Mouse (Mus musculus) A20 (cell line): Measurements from ENCODE around the gene Adamtsl4.
"Not testable (repeated sequence)": the region's sequence is repeated elsewhere in the genome, so short reads cannot be mapped to it uniquely, and the experiment has no call there.

Experiments
- DNase-seq: peaks from one replicate; pipeline ENCODE4 v3.0.0-alpha.2; 2011; ENCODE audit warnings: low read depth, low spot score

Adamtsl4 gene

DNA sequence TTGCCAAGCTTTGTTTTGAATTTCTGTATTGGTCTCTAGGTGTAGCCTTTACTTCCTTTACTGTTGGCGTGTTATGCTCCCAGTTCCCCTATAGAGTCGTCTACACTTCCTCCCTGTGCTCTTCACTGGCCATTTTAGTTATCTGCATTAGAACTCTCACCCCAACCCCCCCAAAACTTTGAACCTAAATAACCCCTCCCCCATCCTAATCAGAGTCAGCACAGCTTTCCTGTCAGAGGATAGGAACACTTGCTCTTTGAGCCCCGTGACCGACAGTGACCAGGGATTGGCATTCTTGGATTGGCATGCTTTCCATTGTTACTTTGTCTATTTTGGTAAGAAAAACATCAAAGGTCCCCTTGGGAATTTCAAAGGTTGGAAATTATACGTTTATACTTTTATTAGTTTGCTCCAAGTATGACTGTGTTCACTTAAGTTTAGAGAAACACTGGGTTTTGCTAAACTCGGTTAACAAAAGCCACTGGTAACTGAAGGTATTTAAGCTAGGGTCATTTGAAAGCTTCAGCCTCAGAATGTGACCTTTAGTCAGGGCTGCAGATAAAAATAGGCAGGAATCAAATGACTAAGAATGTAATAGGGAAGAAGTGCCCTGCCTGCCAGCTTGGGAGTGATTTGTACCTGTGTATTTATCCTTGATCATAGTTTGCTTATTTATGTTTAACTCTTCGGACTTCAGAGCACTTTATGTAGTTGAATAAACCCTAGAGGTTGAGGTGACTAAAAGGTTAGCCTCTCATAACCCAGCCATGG, 25.6 kb downstream of the Adamtsl4 start:
- DNase-seq, result peak; percentile 49

DNA sequence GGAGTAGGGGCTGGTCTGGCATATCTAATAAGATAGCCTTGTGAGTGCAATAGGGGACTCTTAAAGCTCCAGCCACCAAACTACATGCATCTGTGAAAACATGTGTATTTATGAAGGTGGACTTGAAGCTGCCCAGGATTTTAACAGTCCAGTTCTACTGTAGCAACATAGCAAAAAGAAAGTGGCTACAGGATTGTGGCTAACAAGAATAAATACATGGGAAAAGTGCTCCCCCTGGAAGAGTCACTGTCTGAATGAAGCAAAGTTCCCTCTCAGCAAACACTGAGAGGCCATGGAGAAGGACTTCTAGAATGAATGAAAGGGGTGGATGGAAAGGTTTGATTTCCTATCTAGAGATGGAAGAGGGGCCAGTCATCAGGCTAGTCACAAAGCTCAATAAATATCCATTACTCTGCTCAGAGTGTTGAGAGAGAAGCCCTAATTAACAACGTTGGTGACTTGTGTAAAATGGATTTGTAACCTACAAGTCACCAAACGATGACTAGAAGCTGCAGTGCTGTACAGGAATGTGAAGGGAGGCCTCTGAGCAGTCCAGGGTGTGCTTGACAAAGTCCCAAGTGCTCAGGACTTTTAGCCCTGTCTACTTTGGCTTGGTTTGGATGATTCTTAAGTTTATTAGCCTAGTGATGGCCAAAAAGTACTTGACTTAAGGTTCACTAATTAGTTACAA, 26.8 kb downstream of the Adamtsl4 start:
- DNase-seq, result peak; percentile 48

DNA sequence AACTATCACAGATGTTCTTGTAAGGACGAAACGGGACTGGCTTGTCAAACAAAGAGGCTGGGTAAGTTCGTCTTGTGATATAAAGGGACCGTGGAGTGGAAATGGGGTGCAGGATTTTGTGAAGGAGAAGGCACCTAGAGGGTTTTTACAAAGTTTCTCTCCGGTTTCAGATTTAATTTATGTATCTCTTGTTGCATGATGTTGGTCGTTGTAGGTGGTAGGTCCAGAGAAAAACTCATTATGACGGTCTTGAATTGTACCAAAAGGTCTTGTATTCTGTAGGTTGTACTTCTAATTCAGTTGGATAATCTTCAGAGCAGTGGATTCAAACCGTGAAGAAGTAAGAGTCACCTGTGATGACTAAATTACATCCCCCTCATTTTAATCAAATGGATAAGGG, 27.8 kb downstream of the Adamtsl4 start:
- no peak for DNase-seq

DNA sequence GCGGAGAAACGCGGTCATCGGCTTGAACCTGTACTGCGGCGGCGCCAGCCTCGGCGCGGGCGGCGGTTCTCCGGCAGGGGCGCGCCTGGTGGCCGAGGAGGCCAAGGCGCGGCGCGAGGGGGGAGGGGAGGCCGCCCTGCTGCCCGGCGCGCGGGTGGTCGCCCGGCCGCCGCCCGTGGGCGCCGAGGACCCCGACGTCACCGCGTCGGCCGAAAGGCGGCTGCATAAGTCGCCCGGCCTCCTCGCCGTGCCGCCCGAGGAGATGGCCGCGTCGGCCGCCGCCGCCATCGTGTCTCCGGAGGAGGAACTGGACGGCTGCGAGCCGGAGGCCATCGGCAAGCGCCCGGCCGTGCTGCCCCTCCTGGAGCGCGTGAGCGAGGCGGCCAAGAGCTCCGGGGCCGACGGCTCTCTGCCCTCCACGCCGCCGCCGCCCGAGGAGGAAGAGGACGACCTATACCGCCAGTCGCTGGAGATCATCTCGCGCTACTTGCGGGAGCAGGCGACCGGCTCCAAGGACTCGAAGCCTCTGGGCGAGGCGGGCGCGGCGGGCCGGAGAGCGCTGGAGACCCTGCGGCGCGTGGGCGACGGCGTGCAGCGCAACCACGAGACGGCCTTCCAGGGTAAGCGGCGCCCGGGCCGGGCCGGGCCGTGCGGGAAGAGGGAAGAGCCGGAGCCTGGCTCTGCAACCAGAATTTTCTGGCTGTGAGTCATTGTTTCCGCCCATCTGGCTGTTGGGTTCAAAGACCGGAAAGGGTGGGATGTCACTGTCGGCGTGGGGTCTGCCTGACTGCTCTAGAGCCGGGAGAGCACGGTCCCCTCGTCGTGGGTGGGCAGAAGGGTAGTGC, 28.6 kb downstream of the Adamtsl4 start:
- peak; percentile 70 for DNase-seq

DNA sequence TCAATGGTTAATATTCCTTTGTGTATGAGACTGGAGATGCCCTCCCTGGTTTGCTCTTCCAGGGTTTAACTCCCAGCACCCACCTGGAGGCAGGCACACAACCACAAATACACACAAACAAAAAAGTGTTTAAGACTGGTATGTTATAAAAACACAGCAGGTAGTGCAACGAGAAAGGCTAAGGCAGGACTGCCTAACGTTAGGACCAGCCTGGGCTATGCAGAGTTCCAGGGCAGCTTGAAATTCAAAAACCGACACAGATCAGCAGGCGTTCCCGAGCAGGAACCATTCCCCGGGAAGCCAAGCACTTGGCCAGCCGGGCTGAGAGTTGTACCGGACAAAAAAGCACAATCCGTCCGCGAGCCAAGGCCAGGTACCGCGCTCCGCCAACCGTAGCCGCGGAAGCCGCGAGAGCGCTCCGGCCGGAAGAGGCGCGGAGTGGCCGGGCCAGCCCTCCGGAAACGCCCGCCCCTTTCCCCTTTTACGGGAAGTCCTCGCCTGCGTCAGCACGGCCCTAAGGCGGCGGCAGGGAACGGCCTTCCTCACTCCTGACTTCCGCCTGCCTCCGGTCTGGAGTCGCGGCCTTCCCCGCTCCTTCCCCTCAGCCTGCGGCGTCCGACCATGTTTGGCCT, 29.4 kb downstream of the Adamtsl4 start, which contains the start of gene Mcl1:
Gene Mcl1, plus strand, starts transcription at position 553 of the 632 bp plus-strand sequence.
- DNase-seq, result peak; percentile 97

DNA sequence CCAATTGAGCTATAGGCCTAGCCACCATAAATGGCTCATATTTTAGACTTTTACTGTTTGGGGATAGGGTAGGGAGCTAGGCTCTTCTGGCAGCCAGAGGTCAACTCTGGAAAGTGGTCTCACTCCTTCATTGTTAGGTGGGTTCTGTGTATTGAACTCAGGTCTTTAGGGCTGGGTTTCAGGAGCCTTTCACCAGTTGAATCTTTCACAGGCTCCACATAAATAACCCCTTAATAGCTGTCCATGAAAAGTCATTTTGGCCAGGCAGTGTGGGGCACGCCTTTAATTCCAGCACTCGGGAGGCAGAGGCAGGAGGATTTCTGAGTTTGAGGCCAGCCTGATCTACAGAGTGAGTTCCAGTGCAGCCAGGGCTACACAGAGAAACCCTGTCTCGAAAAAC, 30.0 kb downstream of the Adamtsl4 start:
- peak; percentile 56 for DNase-seq

DNA sequence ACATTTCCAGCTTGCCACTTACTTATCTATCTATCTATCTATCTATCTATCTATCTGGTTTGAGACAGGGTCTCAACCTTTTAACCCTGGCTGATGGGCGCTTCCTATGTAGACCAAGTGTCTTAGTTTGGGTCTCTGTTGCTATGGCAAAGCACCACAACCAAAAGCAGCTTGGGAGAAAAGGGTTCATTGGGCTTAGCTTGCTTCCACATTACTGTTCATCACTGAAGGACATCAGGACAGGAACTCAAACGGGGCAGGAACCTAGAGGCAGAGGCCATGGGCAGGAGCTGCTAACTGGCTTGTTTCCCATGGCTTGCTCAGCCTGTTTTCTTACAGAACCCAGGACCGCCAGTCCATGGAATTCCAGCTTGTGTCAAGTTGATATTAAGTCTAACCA, 30.6 kb downstream of the Adamtsl4 start:
- peak; percentile 44 for DNase-seq

DNA sequence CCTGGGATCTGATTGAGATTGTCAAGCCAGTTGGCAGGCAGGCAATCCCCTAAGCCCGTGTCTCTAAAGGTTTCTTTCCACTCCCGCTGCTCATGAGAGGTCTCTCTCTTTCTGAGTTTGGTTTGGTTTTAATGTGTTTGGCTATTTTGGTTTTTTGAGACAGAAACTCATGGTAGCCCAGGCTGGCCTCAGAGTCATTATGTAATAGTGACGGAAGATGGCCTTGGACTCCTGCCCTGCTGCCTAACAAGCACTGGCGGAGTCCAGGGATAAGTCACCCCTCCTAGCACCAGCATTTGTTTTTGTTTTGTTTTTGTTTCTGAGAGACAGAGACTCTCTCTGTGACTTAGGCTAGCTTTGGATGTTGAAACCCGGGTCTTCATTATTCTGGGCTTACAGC, 32.3 kb downstream of the Adamtsl4 start:
- no peak for DNase-seq

DNA sequence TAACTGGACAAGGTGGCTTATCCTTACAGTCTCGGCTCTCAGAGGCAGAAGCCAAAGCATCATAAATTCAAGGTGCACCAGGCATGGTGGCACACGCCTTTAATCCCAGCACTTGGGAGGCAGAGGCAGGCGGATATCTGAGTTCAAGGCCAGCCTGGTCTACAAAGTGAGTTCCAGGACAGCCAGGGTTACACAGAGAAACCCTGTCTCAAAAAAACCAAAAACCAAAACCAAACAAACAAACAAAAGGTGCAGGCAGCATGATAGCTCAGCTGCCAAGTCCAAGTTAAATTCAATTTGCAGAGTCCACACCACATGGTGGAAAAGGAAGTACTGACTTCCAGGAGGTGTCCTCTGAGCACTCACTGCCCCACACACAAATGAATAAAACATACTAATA, 33.3 kb downstream of the Adamtsl4 start:
- not testable (repeated sequence) for DNase-seq

DNA sequence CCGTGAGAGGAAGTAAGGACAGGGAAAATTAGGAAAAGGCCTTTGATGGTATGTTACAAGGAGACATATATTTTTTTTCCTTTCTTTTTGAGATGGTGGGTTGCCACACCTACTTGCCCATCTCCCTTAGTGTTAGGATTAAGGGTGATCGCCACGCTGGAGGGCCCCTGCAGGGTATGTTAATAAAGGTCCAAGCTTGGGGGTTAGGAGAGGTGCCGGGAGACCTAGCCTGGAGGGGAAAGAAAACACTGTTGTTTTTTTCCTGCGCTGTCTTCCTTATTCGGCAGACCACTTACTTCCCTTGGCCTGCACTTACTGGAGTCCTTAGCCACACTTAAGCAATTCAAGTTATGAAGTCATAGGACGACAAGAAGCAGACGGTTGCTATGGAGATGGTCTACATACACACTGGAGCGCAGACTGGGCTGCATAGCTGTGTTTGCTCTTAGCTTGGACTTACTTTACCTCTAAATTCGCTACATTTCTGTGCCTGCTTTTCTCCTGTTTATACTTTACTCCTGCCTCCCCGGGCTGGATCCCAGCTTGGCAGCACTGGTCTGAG, 34.2 kb downstream of the Adamtsl4 start:
- peak; percentile 46 for DNase-seq

DNA sequence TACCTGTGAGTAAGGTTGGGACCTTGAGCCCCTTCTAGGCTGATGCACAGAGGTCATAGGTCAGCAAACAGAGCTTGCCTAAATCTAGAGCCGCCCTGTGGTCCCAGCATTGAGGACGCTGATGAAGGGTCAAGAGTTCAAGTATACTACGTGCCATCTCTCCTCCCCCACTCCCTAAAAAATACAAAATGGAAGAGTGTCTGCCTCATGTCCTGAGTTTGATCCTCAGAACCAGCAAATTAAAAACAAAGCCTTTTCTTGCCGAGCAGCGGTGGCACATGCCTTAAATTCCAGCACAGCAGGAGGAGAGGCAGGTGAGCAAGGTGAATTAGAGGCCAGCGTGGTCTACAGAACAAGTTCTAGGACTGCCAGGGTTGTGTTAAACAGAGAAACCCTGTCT, 34.8 kb downstream of the Adamtsl4 start:
- no peak for DNase-seq

DNA sequence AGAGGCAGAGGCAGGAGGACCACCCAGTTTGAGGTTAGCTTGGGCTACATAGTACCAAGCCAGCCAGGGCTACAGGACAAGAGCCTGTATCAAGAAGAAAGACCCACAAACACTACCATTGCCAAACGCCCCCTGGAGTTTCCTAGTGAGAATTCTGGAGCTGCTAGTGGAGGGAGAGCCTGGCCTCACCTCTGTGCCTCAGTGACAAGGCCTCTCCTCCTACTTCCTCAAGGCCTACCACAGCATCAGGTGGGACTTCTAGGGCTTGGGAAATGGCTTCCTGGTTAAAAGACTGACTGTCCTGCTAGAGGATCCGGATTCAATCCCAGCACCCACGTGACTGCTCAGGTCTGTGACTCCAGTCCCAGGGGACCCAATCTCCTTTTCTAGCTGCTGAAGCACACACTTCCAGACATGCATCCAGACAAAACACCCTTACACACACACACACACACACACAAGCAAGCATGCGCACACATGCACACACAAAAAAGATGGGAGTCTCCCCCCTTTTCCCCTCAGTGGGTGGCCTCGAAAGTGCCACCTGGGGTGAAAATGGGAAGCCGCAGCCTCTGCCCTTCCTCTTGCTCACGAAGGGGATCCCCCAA, 35.4 kb downstream of the Adamtsl4 start:
- DNase-seq, result peak; percentile 95

DNA sequence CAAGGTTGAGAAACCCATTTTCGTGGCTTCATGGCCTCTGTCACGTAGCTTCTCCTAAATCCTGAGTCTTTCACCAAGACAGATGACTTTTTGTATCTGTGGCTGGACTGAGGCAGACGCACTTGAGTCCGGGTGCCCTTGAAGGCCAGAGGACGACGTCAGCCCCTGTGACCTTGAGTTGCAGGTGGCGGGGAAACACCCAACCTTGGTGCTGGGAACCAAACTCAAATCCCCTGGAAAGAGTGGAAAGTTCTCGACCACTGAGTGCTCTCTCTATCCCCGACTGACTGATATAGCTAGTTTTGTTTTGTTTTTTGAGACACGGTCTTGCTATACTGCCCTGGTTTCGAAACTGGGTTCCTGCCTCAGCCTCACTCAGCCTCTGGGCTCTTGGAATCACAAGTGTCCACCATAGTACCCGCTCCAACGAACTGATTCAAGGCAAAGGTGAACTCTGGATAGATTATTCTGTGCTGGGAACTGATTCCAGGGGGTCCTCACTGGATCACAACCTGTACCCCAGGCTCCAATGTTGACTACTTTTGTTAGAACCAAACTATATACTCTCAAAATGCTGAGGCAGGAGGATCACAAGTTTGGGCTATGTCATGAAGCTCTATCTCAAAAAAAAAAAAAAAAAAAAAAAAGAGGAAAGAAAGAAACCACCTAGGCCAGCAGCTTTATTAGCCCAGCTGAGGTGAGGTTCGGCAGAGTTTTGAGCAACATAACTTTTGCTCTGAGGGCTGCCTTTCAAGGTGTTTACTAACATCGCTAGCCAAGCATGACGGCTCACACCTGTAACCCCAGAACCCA, 36.1 kb downstream of the Adamtsl4 start:
- peak; percentile 81 for DNase-seq

DNA sequence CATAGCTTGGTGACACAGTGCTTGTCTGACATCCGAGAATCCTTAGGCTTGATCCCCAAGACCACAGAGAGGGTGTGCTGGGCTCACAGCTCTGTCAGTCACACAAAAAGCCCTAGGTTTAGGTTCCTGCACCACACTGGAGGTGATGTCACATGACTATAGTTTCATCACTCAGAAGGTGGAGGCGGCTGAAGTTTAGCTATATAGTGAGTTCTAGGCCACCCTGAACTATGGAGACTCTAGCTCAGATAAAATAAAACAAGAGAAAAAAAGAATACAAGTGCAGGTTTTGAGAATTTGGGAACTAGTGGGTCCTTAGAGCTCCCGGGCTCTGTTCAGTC, 36.7 kb downstream of the Adamtsl4 start:
- DNase-seq, result no peak

DNA sequence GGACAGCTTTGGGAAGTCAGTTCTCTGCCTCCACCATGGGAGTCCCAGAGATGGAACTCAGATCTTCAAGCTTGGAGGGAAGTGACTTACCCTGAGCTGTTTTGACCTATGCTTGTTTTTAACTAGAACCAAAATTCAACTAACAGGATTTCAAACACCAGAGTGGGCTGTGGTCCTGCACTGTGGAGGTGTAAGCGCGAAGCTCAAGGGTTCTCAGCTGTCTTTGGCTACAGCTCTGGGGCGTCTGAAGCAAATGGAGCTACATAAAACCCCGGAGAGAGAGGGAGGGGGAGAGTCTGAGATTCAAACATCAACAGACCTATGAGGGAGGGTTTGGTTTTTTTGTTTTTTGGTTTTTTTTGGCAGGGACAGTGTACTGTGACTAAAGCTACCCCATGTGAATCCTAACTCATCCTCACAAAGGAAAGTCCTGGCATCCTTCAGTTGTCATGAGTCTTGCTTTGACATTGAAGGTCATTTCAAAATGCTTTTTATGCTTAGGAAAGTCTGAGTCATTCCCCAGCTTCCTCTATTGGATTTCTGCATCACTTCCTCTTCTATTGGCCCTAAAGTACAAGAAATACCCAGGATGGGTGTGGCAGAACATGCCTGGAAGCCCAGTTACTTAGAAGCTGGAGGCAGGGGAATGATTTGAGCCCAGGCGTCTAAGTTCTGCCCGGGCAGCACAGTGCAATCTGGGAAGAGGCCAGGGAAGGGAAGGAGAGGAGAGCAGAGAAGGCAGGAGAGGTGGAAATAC, 37.3 kb downstream of the Adamtsl4 start:
- DNase-seq, result peak; percentile 71

DNA sequence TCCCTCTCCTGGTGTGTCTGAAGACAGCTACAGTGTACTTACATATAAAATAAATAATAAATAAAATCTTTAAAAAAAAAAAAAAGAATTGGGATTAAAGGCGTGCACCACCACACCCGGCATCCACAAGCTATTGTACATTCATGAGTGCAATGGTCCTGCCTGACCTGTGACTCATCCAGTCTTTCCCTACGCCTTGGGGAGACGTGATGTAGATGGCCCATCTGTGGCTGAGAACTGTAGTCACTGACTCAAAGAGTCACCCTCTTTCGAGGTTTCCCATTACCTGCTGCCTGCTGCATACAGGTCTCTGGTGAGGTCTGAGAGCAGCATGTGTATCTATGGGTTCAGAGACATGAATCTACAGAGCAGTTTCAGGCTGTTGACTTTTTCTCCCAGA, 39.7 kb downstream of the Adamtsl4 start:
- DNase-seq, result no peak

DNA sequence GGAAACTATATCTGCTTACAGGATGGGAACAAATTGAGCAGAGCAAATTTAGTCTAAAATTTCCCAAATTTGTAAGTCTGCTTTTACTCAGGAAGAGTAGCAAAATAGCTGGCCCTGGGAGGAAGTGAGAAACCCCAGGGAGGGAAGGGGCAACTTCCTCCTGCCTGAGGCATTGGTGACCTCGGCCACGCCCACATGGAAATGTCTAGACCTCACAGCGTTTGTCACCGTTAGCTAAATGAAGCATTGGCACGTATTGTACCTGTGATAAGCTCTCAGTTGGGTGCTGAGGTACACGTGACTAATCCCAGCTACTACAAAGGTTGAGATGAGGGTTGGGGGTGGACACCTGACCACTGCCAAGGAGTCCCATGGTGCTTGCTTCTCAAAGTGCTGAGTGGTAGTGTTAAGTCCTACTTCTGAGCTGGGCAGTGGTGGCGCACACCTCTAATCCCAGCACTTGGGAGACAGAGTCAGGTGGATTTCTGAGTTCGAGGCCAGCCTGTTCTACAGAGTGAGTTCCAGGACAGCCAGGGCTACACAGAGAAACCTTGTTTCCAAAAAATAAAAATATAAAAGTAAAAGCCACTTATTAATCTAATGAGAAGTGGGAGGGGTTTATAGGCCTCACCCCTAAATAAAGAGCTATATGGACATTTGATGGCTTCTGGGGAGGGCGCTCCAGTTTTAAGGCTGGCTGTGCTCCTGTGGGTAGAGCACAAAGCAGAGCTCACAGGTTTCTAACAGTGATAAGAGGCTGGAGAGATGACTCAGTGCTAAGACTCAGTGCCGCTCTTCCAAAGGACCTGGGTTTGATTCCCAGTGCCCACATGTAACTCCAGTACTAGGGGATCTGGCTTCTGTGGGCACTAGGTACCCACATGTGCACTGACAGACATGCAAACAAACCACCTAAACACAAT, 42.1 kb downstream of the Adamtsl4 start:
- peak; percentile 84 for DNase-seq

DNA sequence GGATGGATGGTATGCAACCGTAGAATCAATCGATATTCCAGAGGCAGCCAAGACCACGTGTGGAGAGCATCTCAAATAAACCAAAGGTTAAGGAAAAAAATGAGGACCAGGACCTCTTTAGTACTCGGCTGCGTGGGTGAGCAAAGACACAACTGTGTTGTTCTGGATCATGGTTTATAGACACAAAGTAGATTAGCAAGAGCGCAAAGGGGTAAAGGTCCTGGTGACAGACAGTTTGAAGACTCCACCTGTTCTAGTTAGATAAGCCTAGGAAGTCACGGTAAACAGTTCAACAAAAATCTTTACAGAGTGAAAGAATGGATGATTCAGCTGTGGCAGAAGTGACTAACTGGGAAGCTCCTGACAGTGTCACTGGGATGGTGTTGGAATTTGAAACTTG, 44.6 kb downstream of the Adamtsl4 start:
- peak; percentile 28 for DNase-seq
